Mouse (Mus musculus): ENCODE measurements around the gene Slc35f5. TPM values are rescaled to one million over a fixed set of nuclear protein-coding genes. Genes with fewer than 3 reads are reported as not detected.

Gene Slc35f5
- 0.69 TPM for polyA plus RNA-seq (2017; shearing (Covaris generic))

GRCm38 (mm10) chr1:125560259-125561192 lies at the start of gene Slc35f5:
Gene Slc35f5 (plus strand): TSS chr1:125560595.

Other genes starting within 250 kb of the Slc35f5 start
- gene Actr3, start 124.9 kb upstream of the Slc35f5 start, polyA plus RNA-seq (2017; shearing (Covaris generic)) = 836 TPM
- gene Gpr39, start 116.4 kb downstream of the Slc35f5 start, polyA plus RNA-seq (2017; shearing (Covaris generic)) = not detected

All from effector memory CD4-positive, alpha-beta T cell, adult 7 months (primary cell).